Mouse (Mus musculus): ENCODE data around the gene Ghrh. TPM values are rescaled to one million over a fixed set of nuclear protein-coding genes. Genes with fewer than 3 reads are reported as not detected.

The Ghrh gene
- polyA plus RNA-seq, 1 experiment from 2014 or later, result not detected

GRCm38 (mm10) chr2:157341554-157342270 is 5.6 kb downstream of the Ghrh start:
- Histone ChIP-seq H3K27me3 (ENCODE audit: insufficient read depth, low read length) (no peaks in the 10 kb centered on the region), H3K4me2 (ENCODE audit: low read length) (no peak overlapping the region), H3K9ac (ENCODE audit: low read depth, low read length) (no peak overlapping the region), H3K4me3 (replicated peaks; ENCODE audit: low read depth, low read length) (no peak overlapping the region), H3K36me3 (ENCODE audit: insufficient read depth, low read length) (no peaks in the 10 kb centered on the region), H3K27ac (no peak overlapping the region), H3K4me1 (replicated peaks; ENCODE audit: insufficient read depth, low read length) (no peaks in the 10 kb centered on the region), H3K9me3 (replicated peaks; ENCODE audit: low read length) (no peaks in the 10 kb centered on the region)
- DNase-seq (ENCODE audit: low spot score), result peak; percentile 88
- ATAC-seq (replicated peaks; ENCODE audit: low FRiP score, low read depth), result no peak
- 43% methylated on average over 11 of the region's 11 CpGs for WGBS
- TF ChIP-seq CTCF (IDR thresholded peaks at IDR 0.05; ENCODE audit: low read depth), result peak; percentile 94

DNA sequence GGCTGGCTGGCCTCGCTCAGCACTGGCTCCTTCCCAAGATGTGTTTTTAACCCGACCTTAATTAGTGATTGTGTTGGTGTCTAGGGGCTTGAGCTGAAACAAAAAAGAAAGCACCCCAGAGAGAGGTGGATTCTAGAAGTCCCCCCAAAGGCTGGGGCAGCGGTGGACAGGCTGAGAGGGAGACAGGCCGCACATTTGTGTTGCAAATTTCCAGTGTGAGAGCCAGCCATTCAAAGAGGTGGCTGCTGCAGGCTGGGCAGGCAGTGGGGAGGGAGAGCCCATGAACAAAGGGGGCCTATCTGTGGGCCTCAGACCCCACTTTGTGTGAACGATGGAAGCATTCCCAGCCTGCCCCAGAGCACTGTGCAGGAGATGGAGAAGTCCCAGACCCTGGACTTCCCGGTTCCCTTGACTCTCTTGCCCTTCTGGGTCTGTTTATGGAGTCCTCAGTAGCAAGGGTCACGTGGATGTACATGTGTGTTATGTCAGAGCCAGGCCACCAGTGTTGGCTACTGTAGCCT is 7.0 kb downstream of the Ghrh start:
- Histone ChIP-seq H3K4me1 (replicated peaks; ENCODE audit: insufficient read depth, low read length) (no peaks in the 10 kb centered on the region), H3K27ac (0 out of 2 replicates have a peak overlapping the region, but pooled peaks have one; percentile 42), H3K4me3 (replicated peaks; ENCODE audit: low read depth, low read length) (no peak overlapping the region), H3K27me3 (ENCODE audit: insufficient read depth, low read length) (no peaks in the 10 kb centered on the region), H3K36me3 (ENCODE audit: insufficient read depth, low read length) (no peaks in the 10 kb centered on the region), H3K4me2 (ENCODE audit: low read length) (no peak overlapping the region), H3K9ac (ENCODE audit: low read depth, low read length) (no peak overlapping the region), H3K9me3 (replicated peaks; ENCODE audit: low read length) (no peaks in the 10 kb centered on the region)
- WGBS, result 37% methylated on average over 7 of the region's 7 CpGs
- 0 out of 2 replicates have a peak, but pooled peaks have one; percentile 15 for ATAC-seq (replicated peaks; ENCODE audit: low FRiP score, low read depth)
- TF ChIP-seq CTCF (IDR thresholded peaks at IDR 0.05; ENCODE audit: low read depth), result no peak
- no peak for DNase-seq (ENCODE audit: low spot score)

DNA sequence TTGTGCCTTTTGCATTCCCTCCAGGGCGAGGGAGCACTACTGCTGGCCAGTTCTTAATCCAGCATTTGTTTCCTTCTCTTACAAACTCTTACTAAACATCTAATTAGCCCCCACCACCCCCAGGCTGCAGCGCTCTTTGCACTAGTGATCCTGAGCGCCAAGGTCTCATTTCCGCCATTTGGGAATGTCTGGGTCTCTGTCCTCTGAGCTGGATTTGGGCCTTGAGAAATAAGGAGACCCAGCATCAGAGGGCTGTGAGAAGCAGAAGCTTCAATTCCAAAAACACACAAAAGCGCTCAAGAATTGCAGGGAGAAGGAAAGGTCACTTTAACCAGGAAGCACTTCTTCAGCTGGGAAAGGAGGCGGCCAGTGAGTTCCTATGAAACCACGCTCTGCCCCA is 7.8 kb downstream of the Ghrh start:
- H3K9me3 ChIP-seq (replicated peaks; ENCODE audit: low read length), result no peaks in the 10 kb centered on the region
- ATAC-seq (replicated peaks; ENCODE audit: low FRiP score, low read depth) (no peak), DNase-seq (ENCODE audit: low spot score) (no peak)
- no peaks in the 10 kb centered on the region for H3K27me3 ChIP-seq (ENCODE audit: insufficient read depth, low read length)
- H3K36me3 ChIP-seq (ENCODE audit: insufficient read depth, low read length), result no peaks in the 10 kb centered on the region
- no peak for TF ChIP-seq CTCF (IDR thresholded peaks at IDR 0.05; ENCODE audit: low read depth)
- no peak overlapping the region for H3K4me3 ChIP-seq (replicated peaks; ENCODE audit: low read depth, low read length)
- H3K27ac ChIP-seq, result 0 out of 2 replicates have a peak overlapping the region, but pooled peaks have one; percentile 42
- H3K4me1 ChIP-seq (replicated peaks; ENCODE audit: insufficient read depth, low read length), result no peaks in the 10 kb centered on the region
- H3K4me2 ChIP-seq (ENCODE audit: low read length), result no peak overlapping the region
- 73% methylated on average over 7 of the region's 7 CpGs for WGBS
- no peak overlapping the region for H3K9ac ChIP-seq (ENCODE audit: low read depth, low read length)

DNA sequence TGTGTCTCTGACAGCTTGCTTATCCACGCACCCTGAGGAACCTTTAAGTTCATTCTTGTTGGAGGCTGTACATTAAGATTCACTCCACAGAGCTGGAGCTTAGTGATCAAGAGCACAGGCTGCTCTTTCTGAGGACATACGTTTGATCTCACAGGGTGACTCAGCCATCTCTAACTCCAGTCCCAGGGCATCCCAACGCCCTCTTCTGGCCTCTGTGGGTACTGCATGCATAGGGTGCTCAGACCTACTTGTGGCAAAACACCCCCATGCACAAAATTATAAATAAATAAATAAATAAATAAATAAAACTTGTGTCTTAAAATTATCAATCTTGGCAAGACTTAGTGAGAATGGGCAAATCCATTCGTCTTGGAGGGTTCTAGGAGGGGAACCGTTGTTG is 8.6 kb downstream of the Ghrh start:
- Histone ChIP-seq H3K4me1 (replicated peaks; ENCODE audit: insufficient read depth, low read length) (no peaks in the 10 kb centered on the region), H3K9me3 (replicated peaks; ENCODE audit: low read length) (no peaks in the 10 kb centered on the region), H3K27me3 (ENCODE audit: insufficient read depth, low read length) (no peaks in the 10 kb centered on the region), H3K9ac (ENCODE audit: low read depth, low read length) (no peak overlapping the region), H3K4me2 (ENCODE audit: low read length) (no peak overlapping the region), H3K27ac (no peak overlapping the region), H3K36me3 (ENCODE audit: insufficient read depth, low read length) (no peaks in the 10 kb centered on the region), H3K4me3 (replicated peaks; ENCODE audit: low read depth, low read length) (no peak overlapping the region)
- peak; percentile 31; the same call in 1 of the 2 replicates for ATAC-seq (replicated peaks; ENCODE audit: low FRiP score, low read depth)
- peak; percentile 83 for TF ChIP-seq CTCF (IDR thresholded peaks at IDR 0.05; ENCODE audit: low read depth)
- DNase-seq (ENCODE audit: low spot score), result peak; percentile 83
- WGBS, result 40% methylated on average over 5 of the region's 5 CpGs

DNA sequence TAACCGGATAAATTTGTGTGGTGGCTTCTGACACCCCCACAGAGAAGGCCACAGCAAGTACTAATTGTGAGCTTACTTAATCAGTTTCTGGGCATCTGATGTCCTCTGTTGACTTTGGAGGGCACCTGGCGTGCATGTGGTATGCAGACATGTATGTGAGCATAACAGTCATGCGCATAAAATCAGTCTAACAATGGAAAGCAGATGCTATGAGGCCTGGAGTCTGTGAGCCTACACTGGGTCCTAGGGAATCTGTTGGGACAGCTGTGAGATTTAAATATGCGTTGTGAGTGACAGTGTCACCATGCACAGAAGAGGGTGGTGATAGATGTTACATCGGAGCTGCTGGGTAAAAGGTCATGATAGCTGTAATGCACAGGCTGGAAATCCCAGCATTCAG is 15.2 kb downstream of the Ghrh start:
- Histone ChIP-seq H3K9ac (ENCODE audit: low read depth, low read length) (no peak overlapping the region), H3K9me3 (replicated peaks; ENCODE audit: low read length) (no peaks in the 10 kb centered on the region), H3K27ac (no peak overlapping the region), H3K4me3 (replicated peaks; ENCODE audit: low read depth, low read length) (no peak overlapping the region), H3K36me3 (ENCODE audit: insufficient read depth, low read length) (peaks cover 3% of the 10 kb centered on the region; the same call in 1 of the 2 replicates), H3K27me3 (ENCODE audit: insufficient read depth, low read length) (no peaks in the 10 kb centered on the region), H3K4me2 (ENCODE audit: low read length) (no peak overlapping the region), H3K4me1 (replicated peaks; ENCODE audit: insufficient read depth, low read length) (no peaks in the 10 kb centered on the region)
- WGBS, result 78% methylated on average over 5 of the region's 5 CpGs
- ATAC-seq (replicated peaks; ENCODE audit: low FRiP score, low read depth), result no peak
- no peak for TF ChIP-seq CTCF (IDR thresholded peaks at IDR 0.05; ENCODE audit: low read depth)
- DNase-seq (ENCODE audit: low spot score), result no peak

- DNase-seq (ENCODE audit: low spot score) (no peak), ATAC-seq (replicated peaks; ENCODE audit: low FRiP score, low read depth) (no peak)
- Histone ChIP-seq H3K36me3 (ENCODE audit: insufficient read depth, low read length) (peaks cover 33% of the 10 kb centered on the region), H3K27ac (no peak overlapping the region), H3K4me2 (ENCODE audit: low read length) (no peak overlapping the region), H3K4me1 (replicated peaks; ENCODE audit: insufficient read depth, low read length) (no peaks in the 10 kb centered on the region), H3K4me3 (replicated peaks; ENCODE audit: low read depth, low read length) (no peak overlapping the region), H3K9ac (ENCODE audit: low read depth, low read length) (no peak overlapping the region), H3K27me3 (ENCODE audit: insufficient read depth, low read length) (no peaks in the 10 kb centered on the region), H3K9me3 (replicated peaks; ENCODE audit: low read length) (no peaks in the 10 kb centered on the region)
- 39% methylated on average over 11 of the region's 11 CpGs for WGBS
- TF ChIP-seq CTCF (IDR thresholded peaks at IDR 0.05; ENCODE audit: low read depth), result no peak
These were observed 18.7 kb downstream of the Ghrh start for GRCm38 (mm10) chr2:157328570-157328969.

Measured in kidney, postnatal 0 days (tissue).